Mouse (Mus musculus): Measurements from ENCODE around the gene Pgap2. TPM values are rescaled to one million over a fixed set of nuclear protein-coding genes. Genes with fewer than 3 reads are reported as not detected.
A peak's percentile ranks its signal among the peaks of the same experiment; 100 is the strongest.

The Pgap2 gene
- polyA plus RNA-seq, 1 experiment from 2014 or later = 94.5 TPM

DNA sequence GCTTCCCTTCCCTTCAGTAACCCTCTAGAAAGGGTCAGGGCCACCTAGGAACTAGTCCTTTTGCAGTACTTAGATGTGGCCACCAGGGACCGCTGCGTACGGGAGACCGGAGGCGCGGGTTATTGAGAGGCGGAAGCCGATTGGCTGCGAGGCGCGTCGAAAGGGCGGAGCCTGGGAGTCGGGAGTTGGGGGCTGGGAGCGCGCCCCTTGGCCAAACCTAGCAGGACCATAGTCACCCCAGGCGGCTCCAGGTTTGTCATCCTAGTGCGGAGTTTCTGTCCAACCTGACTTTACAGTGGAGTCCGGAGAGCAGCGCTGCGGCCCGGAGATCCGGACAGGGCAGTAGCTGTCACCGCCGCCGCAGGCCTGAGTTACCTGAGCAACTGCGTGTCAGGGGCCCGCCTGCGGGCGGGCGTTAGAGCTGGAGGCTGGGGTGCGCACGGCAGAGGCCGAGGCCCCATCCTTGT is 57.1 kb downstream of the Pgap2 start:
- Histone ChIP-seq H3K27me3 (no peaks in the 10 kb centered on the region), H3K27ac (replicated peaks) (peak overlapping the region; percentile 68), H3K9ac (peak overlapping the region; percentile 78; the same call in 1 of the 2 replicates), H3K9me3 (replicated peaks) (no peaks in the 10 kb centered on the region), H3K36me3 (no peaks in the 10 kb centered on the region), H3K4me1 (peaks cover 21% of the 10 kb centered on the region), H3K4me3 (replicated peaks) (peak overlapping the region; percentile 63), H3K4me2 (replicated peaks) (peak overlapping the region; percentile 83)
- under 1% methylated on average over 34 of the region's 34 CpGs for WGBS
- ATAC-seq (ENCODE audit: insufficient number of reproducible peaks, low FRiP score, low TSS enrichment, low read depth) = peak; percentile 88

DNA sequence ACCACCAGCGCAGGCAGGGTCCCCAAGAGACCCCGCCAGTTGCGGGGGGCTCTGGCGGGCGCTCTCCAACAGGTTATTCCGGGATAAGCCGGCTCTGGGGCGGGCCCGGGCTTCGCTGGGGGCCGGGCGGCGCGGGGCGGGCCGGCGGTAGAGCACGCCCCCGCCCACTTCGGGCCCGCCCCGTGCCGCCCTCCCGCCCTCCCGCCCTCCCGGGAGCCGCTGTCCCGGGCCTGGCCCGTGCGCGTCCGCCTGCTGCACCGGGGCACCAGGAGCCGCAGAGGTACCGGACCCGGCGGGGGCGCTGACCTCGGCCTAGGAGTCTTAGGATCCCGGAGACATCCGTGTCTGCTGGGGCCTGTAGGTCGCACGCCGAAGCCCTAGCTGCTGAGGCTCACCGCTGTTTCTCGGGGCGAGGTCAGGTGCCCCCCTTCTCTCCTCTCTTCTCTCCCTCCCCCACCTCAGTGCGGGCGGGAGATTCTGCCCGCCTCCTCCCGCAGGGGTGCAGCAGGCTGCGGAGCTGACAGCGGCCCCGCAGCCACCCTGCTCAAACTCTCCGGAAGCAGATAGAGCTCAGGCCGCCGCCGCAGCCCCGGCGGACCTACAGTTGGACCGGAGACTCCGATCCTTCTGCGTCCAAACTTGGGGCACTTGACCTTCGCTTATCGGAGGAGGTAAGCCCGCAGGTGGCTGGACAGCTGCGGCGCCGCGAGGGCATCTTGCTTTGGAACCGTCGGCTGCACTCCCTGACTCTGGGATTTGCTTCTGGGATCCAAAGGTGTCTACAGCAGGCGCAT is 57.8 kb downstream of the Pgap2 start, which contains the start of gene Stim1:
Stim1 (plus strand) TSS at position 206 of the 794 bp plus-strand sequence.
- under 1% methylated on average over 51 of the region's 73 CpGs for WGBS
- no peaks in the 10 kb centered on the region for H3K9me3 ChIP-seq (replicated peaks)
- no peaks in the 10 kb centered on the region for H3K27me3 ChIP-seq
- ATAC-seq (ENCODE audit: insufficient number of reproducible peaks, low FRiP score, low TSS enrichment, low read depth) = peak; percentile 91
- no peaks in the 10 kb centered on the region for H3K36me3 ChIP-seq
- peaks cover 27% of the 10 kb centered on the region for H3K4me1 ChIP-seq
- peak within 1 kb of the TSS; percentile 63 for H3K4me3 ChIP-seq (replicated peaks)
- peak within 1 kb of the TSS; percentile 68 for H3K27ac ChIP-seq (replicated peaks)
- H3K9ac ChIP-seq = peak within 1 kb of the TSS; percentile 78
- H3K4me2 ChIP-seq (replicated peaks) = peak within 1 kb of the TSS; percentile 83

DNA sequence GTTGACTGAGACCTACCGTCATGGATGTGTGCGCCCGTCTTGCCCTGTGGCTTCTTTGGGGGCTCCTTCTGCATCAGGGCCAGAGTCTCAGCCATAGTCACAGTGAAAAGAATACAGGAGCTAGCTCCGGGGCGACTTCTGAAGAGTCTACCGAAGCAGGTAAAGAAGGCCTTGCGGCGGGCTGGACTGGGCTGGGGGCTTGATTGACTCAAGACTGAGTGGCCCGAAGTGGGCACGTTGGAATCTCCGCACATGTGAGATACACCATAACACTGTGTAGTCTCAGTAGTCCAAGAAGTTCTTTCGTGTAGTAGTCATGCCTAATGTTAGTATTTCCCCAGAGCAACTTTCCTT is 58.4 kb downstream of the Pgap2 start:
- H3K36me3 ChIP-seq = no peaks in the 10 kb centered on the region
- H3K4me3 ChIP-seq (replicated peaks) = peak overlapping the region; percentile 63
- H3K9ac ChIP-seq = peak overlapping the region; percentile 78
- ATAC-seq (ENCODE audit: insufficient number of reproducible peaks, low FRiP score, low TSS enrichment, low read depth) = no peak
- WGBS = 5% methylated on average over 12 of the region's 12 CpGs
- H3K4me2 ChIP-seq (replicated peaks) = peak overlapping the region; percentile 83
- H3K4me1 ChIP-seq = peaks cover 28% of the 10 kb centered on the region
- H3K9me3 ChIP-seq (replicated peaks) = no peaks in the 10 kb centered on the region
- H3K27me3 ChIP-seq = no peaks in the 10 kb centered on the region
- H3K27ac ChIP-seq (replicated peaks) = no peak overlapping the region

DNA sequence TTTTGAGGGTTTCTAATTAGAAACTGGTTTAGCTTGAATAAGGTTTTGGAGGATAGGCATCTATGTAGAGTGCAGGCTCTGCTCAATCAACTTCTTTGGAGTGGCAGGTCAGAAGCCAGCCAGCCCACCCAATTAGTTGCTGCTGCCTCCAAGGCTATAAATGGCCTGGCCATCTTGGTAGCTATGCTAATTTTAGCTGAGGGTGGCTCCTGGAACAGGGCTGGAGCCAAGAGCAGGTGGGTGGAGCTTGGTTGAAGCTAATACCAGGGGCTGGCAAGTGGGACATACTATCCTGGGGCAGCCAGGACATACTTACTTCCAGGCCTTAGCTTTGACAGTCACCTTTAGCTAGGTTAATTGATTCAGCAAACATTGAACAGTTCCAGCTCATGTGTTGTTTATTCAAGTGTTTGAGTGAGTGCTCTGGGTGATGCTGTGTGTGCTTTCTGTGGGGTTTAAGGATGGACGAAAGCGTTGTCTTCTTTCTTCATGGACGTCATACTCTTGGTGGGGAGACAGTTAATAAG is 62.5 kb downstream of the Pgap2 start:
- no peaks in the 10 kb centered on the region for H3K9me3 ChIP-seq (replicated peaks)

DNA sequence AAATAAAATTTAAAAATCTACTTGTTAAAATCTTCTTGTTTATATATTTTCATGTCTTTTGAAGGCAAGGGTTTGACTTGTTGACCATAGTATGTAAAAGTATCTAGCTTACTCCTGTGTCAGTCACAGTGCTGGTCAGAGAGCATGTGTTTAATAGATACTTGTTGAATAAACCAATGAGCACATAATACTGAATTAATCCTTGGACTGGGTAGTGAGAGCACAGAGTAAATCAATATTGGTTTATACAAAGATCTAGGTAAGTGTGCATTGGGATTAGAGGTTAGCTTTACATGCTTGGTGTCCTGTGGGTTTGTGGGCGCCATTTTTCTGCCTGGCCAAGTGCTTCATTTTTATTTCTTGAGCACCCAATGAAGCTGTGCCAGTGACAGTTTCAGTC is 71.4 kb downstream of the Pgap2 start:
- H3K27me3 ChIP-seq = no peaks in the 10 kb centered on the region
- no peak overlapping the region for H3K27ac ChIP-seq (replicated peaks)
- 80% methylated on average over 1 of the region's 1 CpGs for WGBS
- no peak overlapping the region for H3K9ac ChIP-seq
- no peaks in the 10 kb centered on the region for H3K36me3 ChIP-seq
- H3K9me3 ChIP-seq (replicated peaks) = no peaks in the 10 kb centered on the region
- no peak overlapping the region for H3K4me2 ChIP-seq (replicated peaks)
- no peak overlapping the region for H3K4me3 ChIP-seq (replicated peaks)
- ATAC-seq (ENCODE audit: insufficient number of reproducible peaks, low FRiP score, low TSS enrichment, low read depth) = no peak
- H3K4me1 ChIP-seq = no peaks in the 10 kb centered on the region

More for the DNA sequence above, 62.5 kb downstream of the Pgap2 start:
- no peak for ATAC-seq (ENCODE audit: insufficient number of reproducible peaks, low FRiP score, low TSS enrichment, low read depth)
- H3K36me3 ChIP-seq = no peaks in the 10 kb centered on the region
- H3K27me3 ChIP-seq = no peaks in the 10 kb centered on the region
- H3K4me1 ChIP-seq = peaks cover 24% of the 10 kb centered on the region
- H3K4me2 ChIP-seq (replicated peaks) = no peak overlapping the region
- H3K9ac ChIP-seq = no peak overlapping the region
- H3K4me3 ChIP-seq (replicated peaks) = no peak overlapping the region
- WGBS = 88% methylated on average over 3 of the region's 3 CpGs
- H3K27ac ChIP-seq (replicated peaks) = no peak overlapping the region

DNA sequence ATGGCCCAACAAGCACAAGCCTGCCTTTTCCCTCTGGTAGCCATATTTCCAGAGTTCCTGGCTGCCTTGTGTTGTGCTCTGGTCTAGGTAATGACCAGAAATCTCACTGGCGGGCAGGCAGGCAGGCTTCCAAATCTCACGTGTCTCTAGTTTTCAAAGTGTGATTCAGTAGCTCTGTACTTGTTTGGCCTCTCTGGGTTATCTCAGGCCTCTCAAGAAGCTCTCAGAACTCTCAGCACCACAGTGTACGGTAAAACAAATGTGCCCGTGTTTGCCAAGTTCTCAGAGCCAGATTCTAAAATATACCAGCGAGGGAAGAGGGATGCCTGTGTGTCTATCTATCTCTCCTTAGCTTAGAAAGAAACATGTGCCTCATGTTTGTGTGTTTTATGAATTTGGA is 72.3 kb downstream of the Pgap2 start:
- H3K9me3 ChIP-seq (replicated peaks) = no peaks in the 10 kb centered on the region
- H3K4me1 ChIP-seq = no peaks in the 10 kb centered on the region
- H3K4me2 ChIP-seq (replicated peaks) = no peak overlapping the region
- ATAC-seq (ENCODE audit: insufficient number of reproducible peaks, low FRiP score, low TSS enrichment, low read depth) = no peak
- no peak overlapping the region for H3K27ac ChIP-seq (replicated peaks)
- 80% methylated on average over 5 of the region's 5 CpGs for WGBS
- H3K9ac ChIP-seq = no peak overlapping the region
- no peak overlapping the region for H3K4me3 ChIP-seq (replicated peaks)
- no peaks in the 10 kb centered on the region for H3K27me3 ChIP-seq
- H3K36me3 ChIP-seq = no peaks in the 10 kb centered on the region

Other genes starting within 250 kb of the Pgap2 start
- 2.4 and 2.5 TPM in 2 replicates for gene Il18bp, start 191.5 kb upstream of the Pgap2 start, polyA plus RNA-seq (2015; fragmentation: Nextera tagmentation; extraction: Ambion mirVana)
- 28.6 and 29.5 TPM in 2 replicates for gene Rnf121, start 144.7 kb upstream of the Pgap2 start, polyA plus RNA-seq (2015; fragmentation: Nextera tagmentation; extraction: Ambion mirVana)
- 31.6 and 37.4 TPM in 2 replicates for gene Xndc1, start 144.7 kb upstream of the Pgap2 start, polyA plus RNA-seq (2015; fragmentation: Nextera tagmentation; extraction: Ambion mirVana)
- gene Xntrpc, start 144.5 kb upstream of the Pgap2 start, polyA plus RNA-seq (2015; fragmentation: Nextera tagmentation; extraction: Ambion mirVana) = 1.8 and 2.0 TPM in 2 replicates
- gene Trpc2, start 127.1 kb upstream of the Pgap2 start, polyA plus RNA-seq (2015; fragmentation: Nextera tagmentation; extraction: Ambion mirVana) = 0.13 and 0.29 TPM in 2 replicates
- 13.2 and 19.4 TPM in 2 replicates for gene Art1, start 108.5 kb upstream of the Pgap2 start, polyA plus RNA-seq (2015; fragmentation: Nextera tagmentation; extraction: Ambion mirVana)
- 3.5 and 3.9 TPM in 2 replicates for gene Art5, start 100.7 kb upstream of the Pgap2 start, polyA plus RNA-seq (2015; fragmentation: Nextera tagmentation; extraction: Ambion mirVana)
- gene Chrna10, start 93.4 kb upstream of the Pgap2 start, polyA plus RNA-seq (2015; fragmentation: Nextera tagmentation; extraction: Ambion mirVana) = 0.25 and 0.57 TPM in 2 replicates
- 29.4 and 31.8 TPM in 2 replicates for gene Nup98, start within 50 bp of the Pgap2 start, polyA plus RNA-seq (2015; fragmentation: Nextera tagmentation; extraction: Ambion mirVana)
- gene Rhog, start 45.8 kb downstream of the Pgap2 start, polyA plus RNA-seq (2015; fragmentation: Nextera tagmentation; extraction: Ambion mirVana) = 69.9 and 70.3 TPM in 2 replicates
- gene Stim1, start 57.6 kb downstream of the Pgap2 start, polyA plus RNA-seq (2015; fragmentation: Nextera tagmentation; extraction: Ambion mirVana) = 39.9 and 42.1 TPM in 2 replicates
- 119 and 125 TPM in 2 replicates for gene Rrm1, start 231.5 kb downstream of the Pgap2 start, polyA plus RNA-seq (2015; fragmentation: Nextera tagmentation; extraction: Ambion mirVana)